ENCODE assay signal across 15 mouse cellular contexts in genomic region chrX:11814861-11815260, GRCm38 (mm10).
DNase-seq lines count a peak whose midpoint lies in the region; ATAC-seq lines count a peak whose summit lies in the region.
"Had no signal": no experiment of that assay in that cellular context is flagged by ENCODE, and none has a peak within 500 bp of the region (broad histone marks: within the 10 kb centered on the region; RNA-seq: fewer than 3 reads in every experiment).

No protein-coding gene starts in this region.

- no peak overlapping the region for H3K4me3 ChIP-seq in forebrain, embryonic 15.5 days
- no peak overlapping the region for H3K4me3 ChIP-seq in forebrain, embryonic 10.5 days
- no peak overlapping the region for H3K4me3 ChIP-seq in limb, embryonic 11.5 days (ENCODE audit: low read depth, low read length)
- H3K4me3 ChIP-seq: heart, embryonic 12.5 days; kidney, embryonic 15.5 days; megakaryocyte, embryonic 14.5 days; stomach, embryonic 15.5 days had no signal

- H3K36me3 ChIP-seq in forebrain, embryonic 15.5 days = no peaks in the 10 kb centered on the region
- H3K36me3 ChIP-seq in forebrain, embryonic 10.5 days (replicated peaks) = no peaks in the 10 kb centered on the region
- H3K36me3 ChIP-seq in limb, embryonic 11.5 days (ENCODE audit: control insufficient read depth, insufficient read depth, low read length) = no peaks in the 10 kb centered on the region
- H3K36me3 ChIP-seq: heart, embryonic 12.5 days; kidney, embryonic 15.5 days; stomach, embryonic 15.5 days had no signal

- H3K9ac ChIP-seq in forebrain, embryonic 15.5 days (replicated peaks) = no peak overlapping the region
- no peak overlapping the region for H3K9ac ChIP-seq in limb, embryonic 11.5 days (ENCODE audit: low read length)
- H3K9ac ChIP-seq: heart, embryonic 12.5 days; kidney, embryonic 15.5 days; stomach, embryonic 15.5 days had no signal

- no peaks in the 10 kb centered on the region for H3K27me3 ChIP-seq in forebrain, embryonic 15.5 days
- peaks cover 77% of the 10 kb centered on the region for H3K27me3 ChIP-seq in forebrain, embryonic 10.5 days (ENCODE audit: poor library complexity, severe bottlenecking)
- peaks cover 3% of the 10 kb centered on the region; the same call in 1 of the 2 replicates for H3K27me3 ChIP-seq in limb, embryonic 11.5 days (ENCODE audit: control insufficient read depth, insufficient read depth, low read length)

- H3K9me3 ChIP-seq in forebrain, embryonic 15.5 days = no peaks in the 10 kb centered on the region
- H3K9me3 ChIP-seq in forebrain, embryonic 10.5 days = no peaks in the 10 kb centered on the region
- H3K9me3 ChIP-seq in limb, embryonic 11.5 days (ENCODE audit: control insufficient read depth, low read length) = no peaks in the 10 kb centered on the region; the same call in 1 of the 2 replicates
- H3K9me3 ChIP-seq: heart, embryonic 12.5 days; kidney, embryonic 15.5 days; megakaryocyte, embryonic 14.5 days; stomach, embryonic 15.5 days had no signal

- no peak overlapping the region for H3K27ac ChIP-seq in forebrain, embryonic 15.5 days (replicated peaks)
- no peak overlapping the region for H3K27ac ChIP-seq in forebrain, embryonic 10.5 days
- no peak overlapping the region for H3K27ac ChIP-seq in limb, embryonic 11.5 days (replicated peaks; ENCODE audit: low read depth, low read length)
- H3K27ac ChIP-seq: kidney, embryonic 15.5 days; stomach, embryonic 15.5 days had no signal

- 34% methylated on average over 9 of the region's 9 CpGs for WGBS in forebrain, embryonic 15.5 days
- 60% methylated on average over 9 of the region's 9 CpGs for WGBS in forebrain, embryonic 10.5 days
- 39% methylated on average over 9 of the region's 9 CpGs for WGBS in limb, embryonic 11.5 days

- no peaks in the 10 kb centered on the region for H3K4me1 ChIP-seq in forebrain, embryonic 15.5 days
- H3K4me1 ChIP-seq in forebrain, embryonic 10.5 days = no peaks in the 10 kb centered on the region
- 0 out of 2 replicates have a peak, but pooled peaks cover 4% of the 10 kb centered on the region for H3K4me1 ChIP-seq in limb, embryonic 11.5 days (ENCODE audit: control insufficient read depth, insufficient read depth, low read length)
- H3K4me1 ChIP-seq: heart, embryonic 12.5 days; kidney, embryonic 15.5 days; stomach, embryonic 15.5 days had no signal

- H3K4me2 ChIP-seq in forebrain, embryonic 15.5 days (replicated peaks) = no peak overlapping the region
- H3K4me2 ChIP-seq in limb, embryonic 11.5 days (ENCODE audit: low read depth, severe bottlenecking) = no peak overlapping the region
- H3K4me2 ChIP-seq: heart, embryonic 12.5 days; kidney, embryonic 15.5 days; stomach, embryonic 15.5 days had no signal

- DNase-seq in forebrain, embryonic 10.5 days (ENCODE audit: extremely low spot score, low spot score) = no peak
- peak; percentile 35 for DNase-seq in retina, postnatal 1 day
- DNase-seq in retina, embryonic 14.5 days (ENCODE audit: low spot score) = no peak
- DNase-seq in limb, embryonic 11.5 days (ENCODE audit: low spot score) = peak; percentile 69
- DNase-seq in frontal cortex, adult 2 months (ENCODE audit: extremely low spot score in 1 of 2, low spot score in 1 of 2) = no peak
- no peak for DNase-seq in adrenal gland, adult 2 months
- DNase-seq: gastrocnemius, postnatal 36 days; lung, adult 2 months; thymus, postnatal 25 days had no signal

- ATAC-seq in forebrain, embryonic 15.5 days (replicated peaks) = peak; percentile 51; the same call in 1 of the 2 replicates
- no peak for ATAC-seq in limb, embryonic 11.5 days (ENCODE audit: insufficient number of reproducible peaks, low FRiP score, low TSS enrichment, low read depth)
- ATAC-seq in CD4-positive, CD25-positive, alpha-beta regulatory T cell, adult 4 months = no peak

Comparison
In these comparisons a context has a peak if more than half of its experiments do, and no peak if none do; other contexts are left out.
1. DNase-seq: peak in retina, postnatal 1 day (single experiment) and limb, embryonic 11.5 days (single experiment); none in forebrain, embryonic 10.5 days (single experiment), retina, embryonic 14.5 days (single experiment), frontal cortex, adult 2 months (0 of 2) and adrenal gland, adult 2 months (single experiment).